Mouse (Mus musculus): ENCODE data around the gene Ten1. TPM values are rescaled to one million over a fixed set of nuclear protein-coding genes. Genes with fewer than 3 reads are reported as not detected.

The Ten1 gene
- 38.5 and 41.2 TPM in 2 replicates for polyA plus RNA-seq (2012; rRNA removed)

GRCm38 (mm10) chr11:116198639-116199531 lies at the start of gene Ten1, which contains the start of gene Acox1:
Gene Ten1, plus strand, starts transcription at chr11:116198855.
Gene Acox1, minus strand, starts transcription at chr11:116199045.

GRCm38 (mm10) chr11:116167884-116168439 lies 30.7 kb upstream of the Ten1 start, which contains the start of gene Fbf1:
Gene Fbf1, minus strand, starts transcription at chr11:116168166.

GRCm38 (mm10) chr11:116237742-116238395 lies 39.2 kb downstream of the Ten1 start, which contains the start of gene Evpl:
Gene Evpl, minus strand, starts transcription at chr11:116238077.

Other genes with a start within 250 kb of the Ten1 start
- 98.9 and 117 TPM in 2 replicates for gene Itgb4, start 224.1 kb upstream of the Ten1 start, polyA plus RNA-seq (2012; rRNA removed)
- gene Galk1, start 186.1 kb upstream of the Ten1 start, polyA plus RNA-seq (2012; rRNA removed): 43.0 and 47.7 TPM in 2 replicates
- 237 and 327 TPM in 2 replicates for gene H3f3b, start 170.9 kb upstream of the Ten1 start, polyA plus RNA-seq (2012; rRNA removed)
- gene Unk, start 168.5 kb upstream of the Ten1 start, polyA plus RNA-seq (2012; rRNA removed): 27.9 and 33.1 TPM in 2 replicates
- 11.2 and 12.9 TPM in 2 replicates for gene Unc13d, start 120.9 kb upstream of the Ten1 start, polyA plus RNA-seq (2012; rRNA removed)
- gene Wbp2, start 111.9 kb upstream of the Ten1 start, polyA plus RNA-seq (2012; rRNA removed): 158 and 189 TPM in 2 replicates
- gene Trim47, start 71.6 kb upstream of the Ten1 start, polyA plus RNA-seq (2012; rRNA removed): 48.3 and 54.4 TPM in 2 replicates
- gene Trim65, start 67.7 kb upstream of the Ten1 start, polyA plus RNA-seq (2012; rRNA removed): 14.0 and 14.8 TPM in 2 replicates
- gene Mrpl38, start 60.0 kb upstream of the Ten1 start, polyA plus RNA-seq (2012; rRNA removed): 51.1 and 52.2 TPM in 2 replicates
- gene Fbf1, start 30.7 kb upstream of the Ten1 start, polyA plus RNA-seq (2012; rRNA removed): 12.7 and 13.8 TPM in 2 replicates
- 78.2 and 84.8 TPM in 2 replicates for gene Acox1, start 190 bp downstream of the Ten1 start, polyA plus RNA-seq (2012; rRNA removed)
- gene Evpl, start 39.2 kb downstream of the Ten1 start, polyA plus RNA-seq (2012; rRNA removed): 13.5 and 16.2 TPM in 2 replicates
- 35.2 and 35.5 TPM in 2 replicates for gene Srp68, start 75.4 kb downstream of the Ten1 start, polyA plus RNA-seq (2012; rRNA removed)
- gene Galr2, start 82.1 kb downstream of the Ten1 start, polyA plus RNA-seq (2012; rRNA removed): 6.3 and 13.7 TPM in 2 replicates
- gene Exoc7, start 108.4 kb downstream of the Ten1 start, polyA plus RNA-seq (2012; rRNA removed): 28.0 and 29.4 TPM in 2 replicates
- gene Foxj1, start 136.5 kb downstream of the Ten1 start, polyA plus RNA-seq (2012; rRNA removed): 0.79 and 1.2 TPM in 2 replicates
- gene Rnf157, start 214.2 kb downstream of the Ten1 start, polyA plus RNA-seq (2012; rRNA removed): 3.1 and 5.1 TPM in 2 replicates
- 217 and 367 TPM in 2 replicates for gene Ubald2, start 235.2 kb downstream of the Ten1 start, polyA plus RNA-seq (2012; rRNA removed)